Mouse (Mus musculus): ENCODE measurements around the gene H2al1f.
"Not testable (repeated sequence)": the region's sequence is repeated elsewhere in the genome, so short reads cannot be mapped to it uniquely, and the experiment has no call there.

H2al1f gene

GRCm38 (mm10) chrX:11314858-11315257, at the start of gene H2al1f:
Gene H2al1f (plus strand): TSS chrX:11315158.
- in situ Hi-C loops (cut with MboI; ENCODE audit: low sequenced_read_pairs), result not testable (repeated sequence)

- in situ Hi-C loops (cut with MboI; ENCODE audit: low sequenced_read_pairs), result no loop called here
Measured at GRCm38 (mm10) chrX:11267791-11268190, 47.2 kb upstream of the H2al1f start.

GRCm38 (mm10) chrX:11269074-11269473, 45.9 kb upstream of the H2al1f start:
- in situ Hi-C loops (cut with MboI; ENCODE audit: low sequenced_read_pairs), result no loop called here

GRCm38 (mm10) chrX:11273190-11273589, 41.8 kb upstream of the H2al1f start:
- in situ Hi-C loops (cut with MboI; ENCODE audit: low sequenced_read_pairs), result no loop called here

GRCm38 (mm10) chrX:11277083-11277482, 37.9 kb upstream of the H2al1f start:
- in situ Hi-C loops (cut with MboI; ENCODE audit: low sequenced_read_pairs), result no loop called here

GRCm38 (mm10) chrX:11280741-11281140, 34.2 kb upstream of the H2al1f start:
- in situ Hi-C loops (cut with MboI; ENCODE audit: low sequenced_read_pairs), result no loop called here

- in situ Hi-C loops (cut with MboI; ENCODE audit: low sequenced_read_pairs), result no loop called here
Measured at GRCm38 (mm10) chrX:11288306-11288882, 26.6 kb upstream of the H2al1f start.

- in situ Hi-C loops (cut with MboI; ENCODE audit: low sequenced_read_pairs), result no loop called here
Measured at GRCm38 (mm10) chrX:11289244-11289643, 25.7 kb upstream of the H2al1f start.

- in situ Hi-C loops (cut with MboI; ENCODE audit: low sequenced_read_pairs), result not testable (repeated sequence)
Measured at GRCm38 (mm10) chrX:11298957-11299356, 16.0 kb upstream of the H2al1f start, which contains the start of gene H2al1a. Gene H2al1a (plus strand): TSS chrX:11299257.

- in situ Hi-C loops (cut with MboI; ENCODE audit: low sequenced_read_pairs), result not testable (repeated sequence)
Measured at GRCm38 (mm10) chrX:11302132-11302531, 12.8 kb upstream of the H2al1f start, which contains the start of gene H2al1b. Gene H2al1b (plus strand): TSS chrX:11302432.

- in situ Hi-C loops (cut with MboI; ENCODE audit: low sequenced_read_pairs), result not testable (repeated sequence)
Measured at GRCm38 (mm10) chrX:11305355-11305754, 9.6 kb upstream of the H2al1f start, which contains the start of gene H2al1c. Gene H2al1c (plus strand): TSS chrX:11305655.

- in situ Hi-C loops (cut with MboI; ENCODE audit: low sequenced_read_pairs), result not testable (repeated sequence)
Measured at GRCm38 (mm10) chrX:11308524-11308923, 6.4 kb upstream of the H2al1f start, which contains the start of gene H2al1d. Gene H2al1d (plus strand): TSS chrX:11308824.

- in situ Hi-C loops (cut with MboI; ENCODE audit: low sequenced_read_pairs), result not testable (repeated sequence)
Measured at GRCm38 (mm10) chrX:11311634-11312033, 3.3 kb upstream of the H2al1f start, which contains the start of gene H2al1e. Gene H2al1e (plus strand): TSS chrX:11311934.

- in situ Hi-C loops (cut with MboI; ENCODE audit: low sequenced_read_pairs), result not testable (repeated sequence)
Measured at GRCm38 (mm10) chrX:11317956-11318355, 3.0 kb downstream of the H2al1f start, which contains the start of gene H2al1g. Gene H2al1g (plus strand): TSS chrX:11318256.

GRCm38 (mm10) chrX:11321192-11321591, 6.2 kb downstream of the H2al1f start, which contains the start of gene H2al1h:
Gene H2al1h (plus strand): TSS chrX:11321492.
- in situ Hi-C loops (cut with MboI; ENCODE audit: low sequenced_read_pairs), result not testable (repeated sequence)

GRCm38 (mm10) chrX:11324359-11324758, 9.4 kb downstream of the H2al1f start, which contains the start of gene H2al1i:
Gene H2al1i (plus strand): TSS chrX:11324659.
- in situ Hi-C loops (cut with MboI; ENCODE audit: low sequenced_read_pairs), result not testable (repeated sequence)

GRCm38 (mm10) chrX:11327522-11327921, 12.6 kb downstream of the H2al1f start, which contains the start of gene H2al1j:
Gene H2al1j (plus strand): TSS chrX:11327822.
- in situ Hi-C loops (cut with MboI; ENCODE audit: low sequenced_read_pairs), result not testable (repeated sequence)

- in situ Hi-C loops (cut with MboI; ENCODE audit: low sequenced_read_pairs), result no loop called here
Measured at GRCm38 (mm10) chrX:11345762-11346161, 30.8 kb downstream of the H2al1f start.

- in situ Hi-C loops (cut with MboI; ENCODE audit: low sequenced_read_pairs), result no loop called here
Measured at GRCm38 (mm10) chrX:11346756-11347155, 31.8 kb downstream of the H2al1f start.

- in situ Hi-C loops (cut with MboI; ENCODE audit: low sequenced_read_pairs), result no loop called here
Measured at GRCm38 (mm10) chrX:11360823-11361222, 45.9 kb downstream of the H2al1f start.

- in situ Hi-C loops (cut with MboI; ENCODE audit: low sequenced_read_pairs), result no loop called here
Measured at GRCm38 (mm10) chrX:11361261-11361660, 46.3 kb downstream of the H2al1f start.

- in situ Hi-C loops (cut with MboI; ENCODE audit: low sequenced_read_pairs), result no loop called here
Measured at GRCm38 (mm10) chrX:11363890-11364289, 48.9 kb downstream of the H2al1f start.

Data from CH12F3 (cell line).